In genomic region chr3:96219191-96219641, GRCm38 (mm10) we compare ENCODE assay signal across 8 mouse cellular contexts. TPM values are rescaled to one million over a fixed set of nuclear protein-coding genes. Genes with fewer than 3 reads are reported as not detected.
DNase-seq lines count a peak whose midpoint lies in the region; ATAC-seq lines count a peak whose summit lies in the region.

No protein-coding gene starts in this region.

- H3K27ac ChIP-seq in embryonic facial prominence, embryonic 10.5 days (replicated peaks), result peak overlapping the region; percentile 97
- peak overlapping the region; percentile 98 for H3K27ac ChIP-seq in midbrain, embryonic 16.5 days (ENCODE audit: low read length)

- peak; percentile 52 for ATAC-seq in midbrain, embryonic 16.5 days

- DNase-seq in right cerebral cortex, postnatal 4 days, result peak; percentile 9
- no peak for DNase-seq in right cerebral cortex, postnatal 10 days (ENCODE audit: low spot score in 2 of 2)
- peak; percentile 59 for DNase-seq in embryonic facial prominence, embryonic 10.5 days (ENCODE audit: low spot score)
- DNase-seq in heart, postnatal 4 days, result peak; percentile 25
- peak; percentile 37 for DNase-seq in liver
- peak; percentile 50 to 52 for DNase-seq in thymus, postnatal 36 days
- no peak for DNase-seq in layer of hippocampus, postnatal 10 days (ENCODE audit: low spot score in 2 of 2)

- under 1% methylated on average over 12 of the region's 12 CpGs for WGBS in embryonic facial prominence, embryonic 10.5 days
- WGBS in midbrain, embryonic 16.5 days, result 0% methylated on average over 12 of the region's 12 CpGs

- H3K4me2 ChIP-seq in midbrain, embryonic 16.5 days (ENCODE audit: low read length), result peak overlapping the region; percentile 65

- no peaks in the 10 kb centered on the region for H3K9me3 ChIP-seq in embryonic facial prominence, embryonic 10.5 days
- no peaks in the 10 kb centered on the region for H3K9me3 ChIP-seq in midbrain, embryonic 16.5 days (replicated peaks; ENCODE audit: control insufficient read depth, low read length, poor library complexity, severe bottlenecking)

- peaks cover 43% of the 10 kb centered on the region for H3K4me1 ChIP-seq in embryonic facial prominence, embryonic 10.5 days
- peaks cover 24% of the 10 kb centered on the region for H3K4me1 ChIP-seq in midbrain, embryonic 16.5 days (ENCODE audit: control insufficient read depth, insufficient read depth, low read length)

- peaks cover 6% of the 10 kb centered on the region for H3K27me3 ChIP-seq in embryonic facial prominence, embryonic 10.5 days (replicated peaks; ENCODE audit: low read depth, poor library complexity, severe bottlenecking)
- no peaks in the 10 kb centered on the region; the same call in 1 of the 2 replicates for H3K27me3 ChIP-seq in midbrain, embryonic 16.5 days (ENCODE audit: control insufficient read depth, insufficient read depth, low read depth, low read length)

- H3K36me3 ChIP-seq in embryonic facial prominence, embryonic 10.5 days (replicated peaks), result no peaks in the 10 kb centered on the region
- no peaks in the 10 kb centered on the region for H3K36me3 ChIP-seq in midbrain, embryonic 16.5 days (ENCODE audit: control insufficient read depth, insufficient read depth, low read length)

- H3K4me3 ChIP-seq in embryonic facial prominence, embryonic 10.5 days, result peak overlapping the region; percentile 70
- H3K4me3 ChIP-seq in midbrain, embryonic 16.5 days (ENCODE audit: low read depth, low read length), result peak overlapping the region; percentile 67

- peak overlapping the region; percentile 61 for H3K9ac ChIP-seq in midbrain, embryonic 16.5 days (ENCODE audit: low read depth, low read length)

RNA-seq across cellular contexts. Expression of gene Bola1, which starts 0.3 kb away (rescaled TPM):
- 76.4 and 80.4 TPM in 2 replicates for polyA plus RNA-seq in embryonic facial prominence, embryonic 10.5 days (2016; fragmentation: Nextera tagmentation; extraction: Ambion mirVana)
- total RNA-seq in heart, postnatal 4 days (2021), result 10 to 100 TPM; 18.8 to 20.9 TPM
- 51.3 and 52.2 TPM in 2 replicates for polyA plus RNA-seq in midbrain, embryonic 16.5 days (2015; fragmentation: Nextera tagmentation; extraction: Ambion mirVana)
- 10 to 100 TPM; 20.9 to 22.8 TPM for total RNA-seq in layer of hippocampus, postnatal 10 days (2021)

RNA-seq across cellular contexts. Expression of gene Hist2h2ab, which starts 0.4 kb away (rescaled TPM):
- polyA plus RNA-seq in embryonic facial prominence, embryonic 10.5 days (2016; fragmentation: Nextera tagmentation; extraction: Ambion mirVana), result 0.92 and 1.4 TPM in 2 replicates
- total RNA-seq in heart, postnatal 4 days (2021), result 10 to 100 TPM; 25.5 to 29.9 TPM
- not detected in 2 replicates for polyA plus RNA-seq in midbrain, embryonic 16.5 days (2015; fragmentation: Nextera tagmentation; extraction: Ambion mirVana)
- total RNA-seq in layer of hippocampus, postnatal 10 days (2021), result 10 to 100 TPM; 16.7 to 16.8 TPM

RNA-seq across cellular contexts. Expression of gene Hist2h2ac, which starts 1.5 kb away (rescaled TPM):
- polyA plus RNA-seq in embryonic facial prominence, embryonic 10.5 days (2016; fragmentation: Nextera tagmentation; extraction: Ambion mirVana), result 11.7 and 12.5 TPM in 2 replicates
- total RNA-seq in heart, postnatal 4 days (2021), result 100 to 1,000 TPM; 205 to 211 TPM
- 0.66 and 0.99 TPM in 2 replicates for polyA plus RNA-seq in midbrain, embryonic 16.5 days (2015; fragmentation: Nextera tagmentation; extraction: Ambion mirVana)
- 10 to 100 TPM; 42.5 to 52.0 TPM for total RNA-seq in layer of hippocampus, postnatal 10 days (2021)

RNA-seq across cellular contexts. Expression of gene Hist2h2be, which starts 1.7 kb away (rescaled TPM):
- polyA plus RNA-seq in embryonic facial prominence, embryonic 10.5 days (2016; fragmentation: Nextera tagmentation; extraction: Ambion mirVana), result 6.4 and 7.8 TPM in 2 replicates
- total RNA-seq in heart, postnatal 4 days (2021), result 1 to 10 TPM; 5.7 to 5.8 TPM
- 4.4 and 4.7 TPM in 2 replicates for polyA plus RNA-seq in midbrain, embryonic 16.5 days (2015; fragmentation: Nextera tagmentation; extraction: Ambion mirVana)
- 1 to 10 TPM; 3.9 TPM for total RNA-seq in layer of hippocampus, postnatal 10 days (2021)

RNA-seq across cellular contexts. Expression of gene Hist2h3c2, which starts 19.7 kb away (rescaled TPM):
- polyA plus RNA-seq in embryonic facial prominence, embryonic 10.5 days (2016; fragmentation: Nextera tagmentation; extraction: Ambion mirVana), result 4.9 and 6.6 TPM in 2 replicates
- 100 to 1,000 TPM; 209 to 211 TPM for total RNA-seq in heart, postnatal 4 days (2021)
- 1.3 TPM in 2 replicates for polyA plus RNA-seq in midbrain, embryonic 16.5 days (2015; fragmentation: Nextera tagmentation; extraction: Ambion mirVana)
- total RNA-seq in layer of hippocampus, postnatal 10 days (2021), result 10 to 100 TPM; 18.2 to 19.1 TPM

Comparison
In these comparisons a context has a peak if more than half of its experiments do, and no peak if none do; other contexts are left out.
1. DNase-seq: peak in right cerebral cortex, postnatal 4 days (single experiment), embryonic facial prominence, embryonic 10.5 days (single experiment), heart, postnatal 4 days (single experiment), liver (single experiment) and thymus, postnatal 36 days (2 of 2); none in right cerebral cortex, postnatal 10 days (0 of 2) and layer of hippocampus, postnatal 10 days (0 of 2).